ENCODE assay signal across 9 mouse cellular contexts in the genomic region with DNA sequence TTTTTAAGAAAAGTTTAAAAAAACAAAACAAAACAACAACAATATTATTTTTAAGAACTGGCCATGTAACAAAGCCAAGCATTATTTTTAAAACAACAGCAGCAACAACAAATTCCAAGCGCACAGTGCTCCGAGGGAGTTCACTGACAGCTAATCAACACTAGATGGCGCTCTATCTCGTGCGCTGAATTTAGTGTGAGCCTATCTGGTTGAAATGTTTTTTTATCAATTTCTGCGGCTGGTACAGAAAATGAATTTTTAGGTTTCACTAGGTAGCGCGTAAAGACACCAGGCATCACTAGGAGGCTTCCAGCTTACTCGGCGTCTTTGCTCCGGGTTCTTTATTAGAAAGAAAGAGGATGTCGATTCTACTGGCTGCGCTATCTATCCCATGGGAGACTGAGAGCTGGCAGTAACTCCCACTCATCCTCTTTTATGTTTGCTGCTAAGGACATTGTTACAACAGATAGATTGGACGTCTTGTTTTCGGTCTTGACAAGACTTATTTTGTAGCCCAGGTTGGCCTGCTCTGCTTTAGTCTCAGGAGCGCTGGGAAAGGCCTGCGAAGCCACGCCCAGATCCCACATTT. TPM values are rescaled to one million over a fixed set of nuclear protein-coding genes. Genes with fewer than 3 reads are reported as not detected.
DNase-seq lines count a peak whose midpoint lies in the region; ATAC-seq and TF ChIP-seq lines count a peak whose summit lies in the region.
"Had no signal": no experiment of that assay in that cellular context is flagged by ENCODE, and none has a peak within 500 bp of the region (broad histone marks: within the 10 kb centered on the region; RNA-seq: fewer than 3 reads in every experiment).

No protein-coding gene starts in this region.

- peak overlapping the region; percentile 21; the same call in 1 of the 2 replicates for H3K4me2 ChIP-seq in kidney, postnatal 0 days (ENCODE audit: low read length)
- no peak overlapping the region for H3K4me2 ChIP-seq in lung, postnatal 0 days (replicated peaks; ENCODE audit: low read depth, low read length)
- H3K4me2 ChIP-seq: embryonic facial prominence, embryonic 13.5 days had no signal

- H3K27me3 ChIP-seq in testis, adult 2 months (ENCODE audit: control insufficient read depth, insufficient read depth, low read length) = no peaks in the 10 kb centered on the region
- H3K27me3 ChIP-seq in kidney, postnatal 0 days (ENCODE audit: insufficient read depth, low read length) = no peaks in the 10 kb centered on the region
- no peaks in the 10 kb centered on the region for H3K27me3 ChIP-seq in lung, postnatal 0 days (replicated peaks; ENCODE audit: insufficient read depth, low read length)
- H3K27me3 ChIP-seq: embryonic facial prominence, embryonic 13.5 days had no signal

- no peaks in the 10 kb centered on the region for H3K36me3 ChIP-seq in testis, adult 2 months (ENCODE audit: control insufficient read depth, insufficient read depth, low read length)
- no peaks in the 10 kb centered on the region for H3K36me3 ChIP-seq in kidney, postnatal 0 days (ENCODE audit: insufficient read depth, low read length)
- H3K36me3 ChIP-seq in lung, postnatal 0 days (ENCODE audit: insufficient read depth, low read length) = no peaks in the 10 kb centered on the region
- H3K36me3 ChIP-seq: embryonic facial prominence, embryonic 13.5 days had no signal

- H3K27ac ChIP-seq in testis, adult 2 months (ENCODE audit: control insufficient read depth, insufficient read depth, low read depth, low read length) = no peak overlapping the region
- no peak overlapping the region for H3K27ac ChIP-seq in kidney, postnatal 0 days
- no peak overlapping the region for H3K27ac ChIP-seq in lung, postnatal 0 days (ENCODE audit: low read length)
- H3K27ac ChIP-seq: embryonic facial prominence, embryonic 13.5 days had no signal

- no peaks in the 10 kb centered on the region for H3K9me3 ChIP-seq in kidney, postnatal 0 days (replicated peaks; ENCODE audit: low read length)
- no peaks in the 10 kb centered on the region for H3K9me3 ChIP-seq in lung, postnatal 0 days (ENCODE audit: low read length)

- no peak for TF ChIP-seq POLR2A in testis, adult 2 months (IDR thresholded peaks at IDR 0.05; ENCODE audit: control insufficient read depth, low read depth, low read length)

- no peak for TF ChIP-seq EP300 in lung, postnatal 0 days (IDR thresholded peaks at IDR 0.05)

- DNase-seq in adrenal gland, adult (ENCODE audit: inconsistent age in 2 of 2, low spot score in 1 of 2) = peak; percentile 35 to 70
- DNase-seq in adrenal gland, postnatal 4 days (ENCODE audit: low spot score in 2 of 2) = no peak
- DNase-seq in testis, postnatal 10 days (ENCODE audit: low spot score) = no peak
- peak; percentile 79 for DNase-seq in kidney, postnatal 0 days (ENCODE audit: low spot score)
- peak; percentile 74 for DNase-seq in lung, postnatal 0 days (ENCODE audit: low spot score)
- peak; percentile 9 for DNase-seq in yolk sac, embryonic 10.5 days (ENCODE audit: low spot score)

- H3K4me1 ChIP-seq in testis, adult 2 months (ENCODE audit: control insufficient read depth, insufficient read depth, low read length) = peaks cover 7% of the 10 kb centered on the region
- no peaks in the 10 kb centered on the region for H3K4me1 ChIP-seq in kidney, postnatal 0 days (replicated peaks; ENCODE audit: insufficient read depth, low read length)
- no peaks in the 10 kb centered on the region for H3K4me1 ChIP-seq in lung, postnatal 0 days (ENCODE audit: insufficient read depth, low read depth, low read length)
- H3K4me1 ChIP-seq: embryonic facial prominence, embryonic 13.5 days had no signal

- peak overlapping the region; percentile 47; the same call in 1 of the 2 replicates for H3K4me3 ChIP-seq in testis, adult 2 months (ENCODE audit: control insufficient read depth, low read depth, low read length)
- H3K4me3 ChIP-seq in kidney, postnatal 0 days (replicated peaks; ENCODE audit: low read depth, low read length) = no peak overlapping the region
- no peak overlapping the region for H3K4me3 ChIP-seq in lung, postnatal 0 days (ENCODE audit: low read depth, low read length)
- H3K4me3 ChIP-seq: embryonic facial prominence, embryonic 13.5 days had no signal

- WGBS in kidney, postnatal 0 days = 45% methylated on average over 18 of the region's 18 CpGs
- 43% methylated on average over 18 of the region's 18 CpGs for WGBS in lung, postnatal 0 days

- peak; percentile 85 for ATAC-seq in erythroid progenitor cell, adult 5-6 weeks (replicated peaks; ENCODE audit: low FRiP score, poor library complexity, severe bottlenecking)
- ATAC-seq in kidney, postnatal 0 days (replicated peaks; ENCODE audit: low FRiP score, low read depth) = no peak
- ATAC-seq in lung, postnatal 0 days = no peak

- TF ChIP-seq CTCF in testis, adult 2 months (IDR thresholded peaks at IDR 0.05; ENCODE audit: control insufficient read depth, insufficient read depth, insufficient replicate concordance, low read depth, low read length) = peak; percentile 46; the same call in 1 of the 2 replicates
- TF ChIP-seq CTCF in kidney, postnatal 0 days (IDR thresholded peaks at IDR 0.05; ENCODE audit: low read depth) = peak; percentile 92
- TF ChIP-seq CTCF in lung, postnatal 0 days (IDR thresholded peaks at IDR 0.05) = peak; percentile 92

- H3K9ac ChIP-seq in kidney, postnatal 0 days (ENCODE audit: low read depth, low read length) = no peak overlapping the region
- H3K9ac ChIP-seq in lung, postnatal 0 days (replicated peaks; ENCODE audit: low read depth) = no peak overlapping the region
- H3K9ac ChIP-seq: embryonic facial prominence, embryonic 13.5 days had no signal

RNA-seq across cellular contexts. Expression of gene Snrpf, which starts 22.0 kb away (rescaled TPM):
- total RNA-seq in adrenal gland, postnatal 4 days (2021) = 10 to 100 TPM; 22.7 to 23.7 TPM
- polyA plus RNA-seq in testis, adult 2 months (2012; rRNA removed) = 65.2 and 67.0 TPM in 2 replicates
- total RNA-seq in erythroid progenitor cell, adult 5-6 weeks (2015; ENCODE audit: low replicate concordance) = 62.5 and 62.7 TPM in 2 replicates
- 59.3 and 83.2 TPM in 2 replicates for total RNA-seq in erythroid progenitor cell, adult 5-6 weeks (2017; ENCODE audit: low replicate concordance)
- polyA plus RNA-seq in kidney, postnatal 0 days (2015; fragmentation: Nextera tagmentation; extraction: Ambion mirVana) = 119 and 121 TPM in 2 replicates
- 46.1 and 58.7 TPM in 2 replicates for polyA plus RNA-seq in lung, postnatal 0 days (2015; fragmentation: Nextera tagmentation; extraction: Ambion mirVana)

RNA-seq across cellular contexts. Expression of gene Ntn4, which starts 29.0 kb away (rescaled TPM):
- 10 to 100 TPM; 12.9 to 14.8 TPM for total RNA-seq in adrenal gland, postnatal 4 days (2021)
- polyA plus RNA-seq in testis, adult 2 months (2012; rRNA removed) = 2.7 and 3.2 TPM in 2 replicates
- total RNA-seq in erythroid progenitor cell, adult 5-6 weeks (2015; ENCODE audit: low replicate concordance) = 16.6 and 18.0 TPM in 2 replicates
- total RNA-seq in erythroid progenitor cell, adult 5-6 weeks (2017; ENCODE audit: low replicate concordance) = 10.0 and 18.5 TPM in 2 replicates
- 1.1 and 1.4 TPM in 2 replicates for polyA plus RNA-seq in kidney, postnatal 0 days (2015; fragmentation: Nextera tagmentation; extraction: Ambion mirVana)
- polyA plus RNA-seq in lung, postnatal 0 days (2015; fragmentation: Nextera tagmentation; extraction: Ambion mirVana) = 1.3 and 1.4 TPM in 2 replicates

Comparison
In these comparisons a context has a peak if more than half of its experiments do, and no peak if none do; other contexts are left out.
1. DNase-seq: peak in adrenal gland, adult (2 of 2), kidney, postnatal 0 days (single experiment), lung, postnatal 0 days (single experiment) and yolk sac, embryonic 10.5 days (single experiment); none in adrenal gland, postnatal 4 days (0 of 2) and testis, postnatal 10 days (single experiment).
2. Peak in every context shown above with its lines, with median percentiles within 50 percentile points of each other: CTCF ChIP-seq.